Mouse (Mus musculus) G1E (cell line): ENCODE data around the gene Keg1. TPM values are rescaled to one million over a fixed set of nuclear protein-coding genes. Genes with fewer than 3 reads are reported as not detected.

Source experiments
- ATAC-seq: 2 replicates; pipeline ENCODE4 v1.8.0; 2016; ENCODE audit warnings: mild to moderate bottlenecking; ENCODE audit not compliant: insufficient number of reproducible peaks, poor library complexity, low FRiP score, severe bottlenecking; ENCODE audit errors: extremely low read depth
- DNase-seq: peaks from one replicate; pipeline ENCODE4 v3.0.0; 2012; ENCODE audit warnings: low spot score
- H3K27me3 ChIP-seq: 2 replicates; pipeline ENCODE4 v1.6.1; 2012; ENCODE audit warnings: mild to moderate bottlenecking, low read length, inconsistent platforms; ENCODE audit not compliant: insufficient read depth
- H3K36me3 ChIP-seq: replicated peaks from 2 replicates; pipeline ENCODE3; 2012; ENCODE audit warnings: mild to moderate bottlenecking, inconsistent platforms
- H3K4me1 ChIP-seq: 2 replicates; pipeline ENCODE4 v1.6.1; 2012; ENCODE audit warnings: low read depth, low read length, inconsistent platforms, mixed read lengths; ENCODE audit not compliant: insufficient read depth
- H3K4me3 ChIP-seq: 2 replicates; pipeline ENCODE4 v1.5.1; 2012; ENCODE audit warnings: low read depth, mild to moderate bottlenecking, inconsistent platforms, low read length, moderate library complexity, mixed read lengths
- H3K9me3 ChIP-seq: replicated peaks from 2 replicates; pipeline ENCODE4 v1.6.1; 2012; ENCODE audit warnings: inconsistent platforms
- CTCF ChIP-seq: IDR thresholded peaks from 2 replicates; pipeline ENCODE4 v1.5.1; 2012; ENCODE audit warnings: low read depth, low read length, inconsistent platforms, mixed read lengths
- GATA1 ChIP-seq: IDR thresholded peaks from 2 replicates; pipeline ENCODE4 v1.6.1; 2012; ENCODE audit warnings: borderline replicate concordance, low read length, inconsistent platforms, mixed read lengths
- GATA2 ChIP-seq: IDR thresholded peaks from 2 replicates; pipeline ENCODE4 v1.6.1; 2012; ENCODE audit warnings: low read depth, low read length, inconsistent platforms, borderline replicate concordance
- POLR2AphosphoS5 ChIP-seq: IDR thresholded peaks from 2 replicates; pipeline ENCODE4 v1.6.1; 2012; ENCODE audit warnings: low read depth, low read length, inconsistent platforms; ENCODE audit not compliant: insufficient replicate concordance
- TAL1 ChIP-seq: conservative IDR thresholded peaks from 2 replicates; pipeline ENCODE4 v1.6.1; 2012; ENCODE audit warnings: low read depth, low read length, inconsistent platforms, mixed read lengths
- polyA plus RNA-seq: library from polyadenylated mRNA; stranded (reverse); fragments of >175 nt; gene quantifications from 2 replicates; pipeline ENCODE4 v1.2.3, GENCODE M21; 2012
- total RNA-seq, 2 experiments: library from RNA; stranded (forward) in 1 of 2; stranded (reverse) in 1 of 2; fragments of 200-1000 nt in 1 of 2; fragments of >200 nt in 1 of 2; fragmentation: Nextera tagmentation in 1 of 2; gene quantifications; 2 replicates each; pipeline ENCODE4 v1.2.3; 2014 to 2017

The Keg1 gene
- total and polyA plus RNA-seq, 3 experiments = 0.38 TPM; not detected in 2

DNA sequence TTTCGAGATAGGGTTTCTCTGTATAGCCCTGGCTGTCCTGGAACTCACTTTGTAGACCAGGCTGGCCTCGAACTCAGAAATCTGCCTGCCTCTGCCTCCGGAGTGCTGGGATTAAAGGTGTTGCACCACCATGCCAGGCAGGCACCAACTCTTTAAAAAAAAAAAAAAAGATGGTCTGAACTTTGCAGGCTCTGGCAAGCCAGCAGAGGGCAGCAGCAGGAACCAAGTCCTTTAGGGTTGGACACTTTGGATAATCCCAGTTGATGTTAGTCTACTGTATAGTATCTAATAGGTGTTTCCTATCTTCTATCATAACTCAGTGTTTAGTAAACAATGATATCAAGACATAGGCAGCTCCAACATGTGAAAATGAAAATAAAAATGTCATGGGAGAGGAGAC lies 26.7 kb downstream of the Keg1 start:
- ATAC-seq (no peak), DNase-seq (no peak)
- H3K27me3 ChIP-seq = peaks cover 3% of the 10 kb centered on the region; the same call in 1 of the 2 replicates
- no peak for TF ChIP-seq CTCF
- TF ChIP-seq GATA2 = no peak
- TF ChIP-seq POLR2AphosphoS5 = no peak
- no peak for TF ChIP-seq GATA1
- no peak for TF ChIP-seq TAL1
- H3K4me3 ChIP-seq = no peak overlapping the region
- H3K9me3 ChIP-seq = no peaks in the 10 kb centered on the region
- H3K36me3 ChIP-seq = no peaks in the 10 kb centered on the region
- no peaks in the 10 kb centered on the region for H3K4me1 ChIP-seq

DNA sequence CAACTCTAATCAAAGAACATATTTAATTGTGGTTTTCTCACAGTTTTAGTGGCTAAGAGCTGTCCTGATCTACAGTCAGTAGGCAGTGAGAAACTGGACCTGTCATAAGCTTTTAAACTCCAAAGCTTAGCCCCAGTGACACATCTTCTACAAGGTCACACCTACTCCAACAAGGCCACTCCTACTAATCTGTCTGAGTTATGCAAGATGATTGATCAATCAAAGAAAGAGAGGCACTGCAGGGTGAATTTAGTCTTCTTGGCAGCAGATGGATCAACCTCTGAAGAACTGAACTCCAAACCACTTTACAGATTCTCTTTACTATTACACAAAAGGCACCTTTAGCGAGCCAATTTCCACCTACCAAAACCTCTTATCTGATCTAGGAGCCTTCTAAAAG lies 30.3 kb downstream of the Keg1 start:
- TF ChIP-seq POLR2AphosphoS5 (no peak), CTCF (no peak), GATA1 (no peak), GATA2 (no peak), TAL1 (no peak)
- no peaks in the 10 kb centered on the region for H3K36me3 ChIP-seq
- H3K9me3 ChIP-seq = no peaks in the 10 kb centered on the region
- DNase-seq = no peak
- ATAC-seq = no peak
- 0 out of 2 replicates have a peak, but pooled peaks cover 2% of the 10 kb centered on the region for H3K27me3 ChIP-seq
- H3K4me1 ChIP-seq = no peaks in the 10 kb centered on the region
- H3K4me3 ChIP-seq = no peak overlapping the region

DNA sequence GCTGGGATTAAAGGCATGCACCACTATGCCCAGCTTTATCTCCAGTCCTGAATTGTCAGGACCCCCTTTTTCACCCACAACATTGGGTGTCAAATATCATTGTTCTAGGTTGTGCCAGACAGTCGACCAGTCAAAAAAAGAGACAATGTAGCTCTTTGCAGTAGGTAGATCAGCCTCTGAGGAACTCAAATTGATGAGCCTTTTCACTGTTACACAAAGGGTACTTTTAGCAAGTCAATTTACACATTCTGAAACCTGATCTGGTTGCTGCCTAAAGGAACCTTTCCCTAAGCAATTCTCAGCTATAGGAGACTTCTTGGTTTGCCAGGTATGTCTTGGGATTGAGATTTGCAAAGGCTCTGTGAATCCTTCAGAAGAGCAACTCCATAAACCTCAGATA lies 35.5 kb downstream of the Keg1 start:
- Histone ChIP-seq H3K27me3 (peaks cover 6% of the 10 kb centered on the region; the same call in 1 of the 2 replicates), H3K36me3 (no peaks in the 10 kb centered on the region), H3K9me3 (no peaks in the 10 kb centered on the region), H3K4me1 (no peaks in the 10 kb centered on the region), H3K4me3 (no peak overlapping the region)
- DNase-seq (no peak), ATAC-seq (no peak)
- no peak for TF ChIP-seq CTCF
- no peak for TF ChIP-seq TAL1
- TF ChIP-seq GATA2 = no peak
- TF ChIP-seq POLR2AphosphoS5 = no peak
- TF ChIP-seq GATA1 = no peak

DNA sequence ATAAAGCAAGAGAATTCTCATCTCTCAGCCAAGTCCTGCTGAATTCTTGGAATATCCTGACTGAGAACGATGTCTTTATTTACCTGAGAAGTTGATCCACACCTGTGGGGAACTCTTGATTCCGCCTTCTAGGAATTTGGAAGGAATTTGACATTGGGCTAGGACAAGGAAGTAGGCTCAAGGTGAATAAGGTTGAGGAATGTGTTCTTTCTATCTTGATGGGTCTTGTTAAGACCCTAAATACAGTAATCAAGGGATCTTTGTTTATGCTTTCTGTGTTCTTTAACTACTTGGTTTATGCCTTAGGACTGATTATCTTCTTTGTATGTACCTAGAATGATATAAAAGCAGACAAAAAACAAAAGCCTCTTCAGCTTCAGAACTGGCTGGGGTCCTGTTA lies 36.4 kb downstream of the Keg1 start:
- Histone ChIP-seq H3K36me3 (no peaks in the 10 kb centered on the region), H3K4me1 (no peaks in the 10 kb centered on the region), H3K4me3 (no peak overlapping the region), H3K27me3 (peaks cover 6% of the 10 kb centered on the region; the same call in 1 of the 2 replicates), H3K9me3 (no peaks in the 10 kb centered on the region)
- ATAC-seq (no peak), DNase-seq (no peak)
- TF ChIP-seq TAL1 (no peak), GATA1 (no peak), CTCF (no peak), GATA2 (no peak), POLR2AphosphoS5 (no peak)

DNA sequence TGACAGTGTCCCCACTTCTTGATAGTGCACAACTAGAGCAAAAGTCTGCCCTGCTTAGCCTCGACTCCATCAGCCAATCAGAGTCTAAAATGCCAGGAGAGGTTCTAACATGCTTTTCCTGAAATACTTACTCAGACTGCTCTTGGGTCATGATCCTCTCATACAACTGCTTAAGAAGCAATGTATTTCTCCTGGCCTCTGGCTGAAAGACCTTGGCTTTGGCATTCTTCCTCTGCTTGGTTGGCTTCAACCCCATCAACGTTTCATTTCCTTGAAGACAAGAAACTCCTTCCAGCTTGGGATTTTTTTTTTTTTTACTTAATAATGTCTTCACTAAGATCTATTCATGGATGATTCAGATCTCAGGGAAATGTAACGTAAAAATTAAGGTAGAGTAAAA lies 60.7 kb downstream of the Keg1 start:
- Histone ChIP-seq H3K9me3 (no peaks in the 10 kb centered on the region), H3K4me3 (no peak overlapping the region), H3K4me1 (no peaks in the 10 kb centered on the region), H3K27me3 (peaks cover 5% of the 10 kb centered on the region), H3K36me3 (peaks cover under 1% of the 10 kb centered on the region)
- ATAC-seq (no peak), DNase-seq (no peak)
- TF ChIP-seq TAL1 (no peak), GATA1 (no peak), POLR2AphosphoS5 (no peak), CTCF (no peak), GATA2 (no peak)

DNA sequence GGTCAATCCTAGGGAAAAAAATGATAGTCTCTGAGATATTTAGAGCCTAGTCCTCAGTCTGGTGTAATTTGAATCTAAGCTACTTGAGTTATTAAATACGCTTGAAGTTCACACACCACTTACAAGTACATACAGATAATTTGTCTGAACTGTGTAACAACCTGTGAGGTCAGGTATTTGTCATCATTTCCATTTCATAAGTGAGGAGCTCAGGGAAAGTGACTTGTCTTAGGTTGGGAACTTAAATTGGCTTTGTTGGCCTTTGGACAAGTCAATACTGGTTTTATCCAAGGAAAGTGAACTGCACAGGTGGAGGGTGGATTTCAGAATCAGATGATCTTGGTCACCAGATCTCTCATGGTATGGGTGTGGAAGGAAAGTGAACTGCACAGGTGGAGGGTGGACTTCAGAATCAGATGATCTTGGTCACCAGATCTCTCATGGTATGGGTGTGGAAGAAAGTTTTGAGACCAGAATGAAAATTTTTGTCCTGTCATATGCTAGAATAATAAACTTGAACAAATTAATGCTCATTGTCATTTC lies 63.4 kb downstream of the Keg1 start:
- H3K9me3 ChIP-seq = no peaks in the 10 kb centered on the region
- DNase-seq (no peak), ATAC-seq (no peak)
- TF ChIP-seq CTCF (no peak), GATA1 (no peak), POLR2AphosphoS5 (no peak), TAL1 (no peak), GATA2 (no peak)
- no peak overlapping the region for H3K4me3 ChIP-seq
- no peaks in the 10 kb centered on the region for H3K4me1 ChIP-seq
- H3K36me3 ChIP-seq = peaks cover 23% of the 10 kb centered on the region
- H3K27me3 ChIP-seq = peaks cover 5% of the 10 kb centered on the region; the same call in 1 of the 2 replicates

DNA sequence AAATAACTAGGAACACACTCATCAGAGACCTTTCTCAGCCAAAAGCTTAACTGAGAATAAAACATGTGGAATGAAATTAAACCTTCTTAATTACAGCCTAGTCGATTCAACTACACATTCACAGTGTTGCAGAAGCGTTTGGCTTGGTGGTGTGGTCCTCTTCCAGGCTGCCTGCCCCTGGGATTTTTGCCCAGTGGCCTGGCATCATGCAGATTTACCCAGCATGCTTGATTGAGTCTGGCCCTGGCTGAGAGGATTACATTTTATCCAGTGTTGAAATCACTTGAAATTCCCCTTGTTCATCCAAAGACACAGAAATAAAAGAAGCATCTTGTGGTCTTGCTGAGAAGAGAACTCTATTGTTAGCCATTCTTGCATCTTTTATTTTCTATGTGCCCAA lies 64.1 kb downstream of the Keg1 start:
- peaks cover 3% of the 10 kb centered on the region; the same call in 1 of the 2 replicates for H3K27me3 ChIP-seq
- no peak overlapping the region for H3K4me3 ChIP-seq
- ATAC-seq = no peak
- no peaks in the 10 kb centered on the region for H3K4me1 ChIP-seq
- DNase-seq = no peak
- H3K36me3 ChIP-seq = peaks cover 28% of the 10 kb centered on the region
- TF ChIP-seq POLR2AphosphoS5 = no peak
- no peak for TF ChIP-seq GATA2
- TF ChIP-seq TAL1 = no peak
- TF ChIP-seq GATA1 = no peak
- TF ChIP-seq CTCF = no peak
- no peaks in the 10 kb centered on the region for H3K9me3 ChIP-seq
